Mouse (Mus musculus): Measurements from ENCODE around the gene Cpeb4.

Gene Cpeb4

DNA sequence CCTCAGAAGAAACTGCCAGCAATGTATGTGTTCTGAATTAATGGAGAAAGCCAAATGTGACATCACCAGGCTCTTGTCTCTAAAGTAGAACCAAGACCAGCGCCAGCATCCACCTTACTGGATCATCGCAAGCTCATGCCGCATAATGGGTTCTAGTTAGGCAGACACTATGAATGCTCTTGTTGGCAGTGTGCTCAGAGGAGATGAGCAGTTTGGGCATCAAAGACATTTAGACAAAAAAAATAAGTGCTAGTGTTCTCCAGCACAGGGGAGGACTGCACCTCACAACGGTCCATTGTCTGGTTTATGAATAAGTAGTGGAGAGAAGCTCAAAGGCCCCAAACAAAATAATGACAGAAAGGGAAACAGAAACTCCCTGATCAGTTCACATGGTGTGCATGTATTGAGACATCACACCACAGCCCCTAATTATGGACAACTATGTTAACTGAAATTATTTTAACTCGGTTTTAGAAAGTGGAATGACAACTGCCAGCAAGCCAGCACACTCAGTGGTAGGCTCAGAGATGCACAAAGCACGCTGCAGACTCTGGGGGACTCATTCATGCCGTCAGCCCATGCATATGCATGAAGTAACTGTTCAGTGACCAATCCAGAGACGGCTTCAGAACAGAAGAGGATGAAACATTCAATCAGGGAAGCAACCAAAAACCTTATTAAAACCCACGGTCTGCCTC, 25.1 kb upstream of the Cpeb4 start:
- DNase-seq (ENCODE audit: extremely low spot score, low spot score) = no peak

DNA sequence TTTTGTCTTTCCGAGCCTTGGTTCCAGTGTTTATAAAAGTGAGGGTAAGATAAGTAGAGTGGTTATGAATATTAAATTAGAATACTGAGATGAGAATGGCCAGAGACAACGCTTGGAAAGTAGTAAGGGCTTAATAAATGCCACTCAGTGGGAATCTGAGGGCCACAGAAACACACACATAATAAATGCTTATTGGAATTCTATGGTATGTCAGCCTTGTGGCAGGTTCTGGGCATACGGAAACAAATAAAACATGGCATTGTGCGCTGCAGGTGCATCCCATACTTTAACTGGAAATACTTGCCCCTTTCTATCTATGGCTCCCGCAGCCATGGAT, 24.6 kb upstream of the Cpeb4 start:
- no peak for DNase-seq (ENCODE audit: extremely low spot score, low spot score)

DNA sequence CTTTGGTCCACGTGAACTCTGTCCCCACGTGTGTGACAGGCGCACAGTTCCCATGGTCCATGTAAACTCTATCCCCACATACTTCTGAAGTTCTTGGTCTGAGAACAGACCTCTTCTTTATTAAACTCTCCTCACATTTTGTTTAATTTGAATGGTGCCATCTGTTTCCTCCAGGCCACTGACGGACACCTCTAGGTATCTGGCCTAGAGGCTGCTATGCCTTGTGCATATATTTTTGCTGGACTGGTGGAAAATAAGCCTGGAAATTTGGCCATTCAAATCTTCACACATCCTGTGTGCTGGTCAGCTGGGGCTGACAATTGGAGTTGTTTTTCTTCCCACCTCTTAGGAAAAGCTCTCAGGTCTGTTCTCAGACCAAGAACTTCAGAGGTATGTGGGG, 23.3 kb upstream of the Cpeb4 start:
- DNase-seq (ENCODE audit: extremely low spot score, low spot score) = no peak

DNA sequence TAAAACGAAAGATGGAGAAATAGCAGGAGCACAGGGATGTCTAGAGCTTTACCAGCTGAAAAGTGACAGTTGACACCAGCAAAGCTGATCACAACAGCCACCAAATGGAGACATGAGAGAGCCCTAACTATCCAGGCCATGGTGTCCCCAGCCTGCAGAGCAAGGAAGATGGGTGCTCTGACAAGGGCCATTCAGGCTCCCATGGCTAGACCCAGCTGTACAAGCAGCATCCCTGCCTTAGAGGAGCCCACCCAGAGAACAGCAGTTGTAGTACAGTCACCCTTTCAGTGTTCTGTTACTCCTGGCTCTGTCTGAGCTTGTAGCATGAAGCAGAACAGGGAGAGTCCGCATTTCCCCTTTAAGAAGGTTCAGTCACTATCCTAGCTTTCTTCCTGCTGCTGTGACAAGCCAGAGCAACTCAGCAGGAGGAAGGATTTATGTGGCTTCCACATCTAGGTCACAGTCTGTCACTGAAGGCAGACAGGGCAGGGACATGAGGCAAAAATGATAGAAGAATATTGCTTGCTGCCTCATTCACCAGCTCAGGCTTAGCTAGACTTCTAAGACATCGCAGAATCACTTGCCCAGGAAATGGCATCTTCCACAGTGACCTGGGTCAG, 21.7 kb upstream of the Cpeb4 start:
- DNase-seq (ENCODE audit: extremely low spot score, low spot score) = no peak

DNA sequence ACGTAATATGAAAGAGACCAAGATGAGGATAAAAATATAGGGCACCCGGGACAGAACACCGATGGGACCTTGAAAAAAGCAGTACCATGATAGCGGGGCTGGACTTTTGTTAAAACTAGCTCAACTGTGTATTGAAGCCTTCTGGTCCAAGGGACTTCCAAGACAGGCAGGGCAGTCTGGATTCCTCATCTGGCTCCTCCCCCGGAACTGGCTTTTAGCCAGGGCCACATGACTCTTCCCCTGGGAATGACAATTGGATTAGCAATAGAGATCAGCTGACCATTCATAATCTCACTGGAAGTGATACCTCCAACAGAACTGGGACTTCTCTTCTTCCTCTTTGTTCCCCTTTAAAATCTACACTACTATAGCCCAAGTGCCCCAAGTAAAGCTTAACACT, 21.0 kb upstream of the Cpeb4 start:
- no peak for DNase-seq (ENCODE audit: extremely low spot score, low spot score)

DNA sequence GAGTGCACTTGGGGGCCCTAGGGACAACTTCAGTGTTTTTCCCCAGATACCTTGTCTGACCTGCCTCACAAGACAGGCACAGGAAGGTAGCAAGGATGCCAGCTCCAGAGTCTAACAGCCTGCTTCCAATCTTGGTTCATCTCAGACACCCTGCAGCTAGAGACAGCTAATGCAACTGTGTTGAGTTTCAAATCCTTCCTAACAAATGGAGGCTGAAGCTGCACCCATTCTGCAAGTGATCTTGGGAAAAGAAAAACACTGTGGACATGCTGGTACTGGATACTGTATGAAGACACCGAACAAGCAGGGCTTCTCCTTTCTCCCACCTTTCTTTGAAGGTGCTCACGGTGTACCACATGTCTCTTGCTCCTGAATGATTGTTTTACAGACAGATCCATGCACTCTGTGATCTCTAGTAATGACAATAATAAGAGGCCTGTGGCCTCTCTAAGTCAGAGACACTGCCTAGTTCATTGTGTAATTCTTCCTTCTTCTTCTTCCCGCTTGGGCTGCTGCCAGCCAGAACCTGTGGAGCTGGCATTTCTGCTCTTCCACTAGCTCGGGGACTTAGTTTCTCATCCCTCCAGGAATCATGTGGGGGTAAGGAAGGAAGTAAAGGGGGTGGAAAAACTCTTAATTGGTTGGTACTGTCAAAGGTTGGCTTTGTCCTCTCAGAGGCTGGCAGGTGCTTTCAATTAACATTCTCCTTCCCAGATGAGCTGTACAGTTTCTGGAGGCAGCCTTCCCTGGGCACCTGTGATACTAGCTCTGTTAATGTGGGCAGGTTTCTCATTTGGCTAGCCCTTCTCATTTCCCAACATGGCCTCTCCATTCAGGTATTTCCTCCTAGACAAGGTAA, 20.1 kb upstream of the Cpeb4 start:
- DNase-seq (ENCODE audit: extremely low spot score, low spot score) = no peak

DNA sequence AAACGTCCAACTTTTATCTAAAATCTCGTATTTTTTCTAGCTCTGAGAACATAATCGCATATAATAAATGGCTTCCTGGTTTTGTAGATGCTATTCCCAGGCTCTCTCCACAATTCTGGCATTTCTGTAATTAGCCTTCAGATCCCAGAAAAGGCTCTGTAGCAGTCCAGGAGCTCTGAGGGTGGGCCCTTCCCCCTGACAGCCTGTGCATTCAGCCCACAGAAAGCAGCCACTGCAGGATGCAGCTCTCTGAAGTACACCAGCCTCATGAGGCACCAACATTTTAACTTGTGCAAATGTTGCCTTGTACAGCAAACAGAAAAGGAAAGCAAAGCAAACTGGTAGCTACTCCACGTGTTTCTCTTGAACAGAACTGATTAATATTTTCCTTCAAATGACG, 17.1 kb upstream of the Cpeb4 start:
- peak; percentile 9 for DNase-seq (ENCODE audit: extremely low spot score, low spot score)

DNA sequence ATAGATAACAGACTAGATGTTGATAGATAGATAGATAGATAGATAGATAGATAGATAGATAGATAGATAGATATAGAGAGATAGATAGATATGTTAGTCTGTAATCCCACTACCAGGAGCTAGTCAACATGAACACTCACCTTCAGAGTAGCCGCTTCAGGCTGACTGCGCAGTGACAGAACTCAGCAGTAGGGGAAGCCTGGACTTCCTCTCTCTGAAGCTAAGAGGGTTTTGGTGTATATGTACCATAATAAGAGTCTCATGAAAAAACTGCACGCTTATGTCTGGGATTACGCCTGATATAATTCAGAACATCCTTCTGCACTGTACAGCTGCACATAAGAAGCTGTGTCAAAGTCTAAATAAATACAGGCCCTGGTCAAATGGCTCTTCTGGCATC, 14.5 kb upstream of the Cpeb4 start:
- DNase-seq (ENCODE audit: extremely low spot score, low spot score) = no peak

DNA sequence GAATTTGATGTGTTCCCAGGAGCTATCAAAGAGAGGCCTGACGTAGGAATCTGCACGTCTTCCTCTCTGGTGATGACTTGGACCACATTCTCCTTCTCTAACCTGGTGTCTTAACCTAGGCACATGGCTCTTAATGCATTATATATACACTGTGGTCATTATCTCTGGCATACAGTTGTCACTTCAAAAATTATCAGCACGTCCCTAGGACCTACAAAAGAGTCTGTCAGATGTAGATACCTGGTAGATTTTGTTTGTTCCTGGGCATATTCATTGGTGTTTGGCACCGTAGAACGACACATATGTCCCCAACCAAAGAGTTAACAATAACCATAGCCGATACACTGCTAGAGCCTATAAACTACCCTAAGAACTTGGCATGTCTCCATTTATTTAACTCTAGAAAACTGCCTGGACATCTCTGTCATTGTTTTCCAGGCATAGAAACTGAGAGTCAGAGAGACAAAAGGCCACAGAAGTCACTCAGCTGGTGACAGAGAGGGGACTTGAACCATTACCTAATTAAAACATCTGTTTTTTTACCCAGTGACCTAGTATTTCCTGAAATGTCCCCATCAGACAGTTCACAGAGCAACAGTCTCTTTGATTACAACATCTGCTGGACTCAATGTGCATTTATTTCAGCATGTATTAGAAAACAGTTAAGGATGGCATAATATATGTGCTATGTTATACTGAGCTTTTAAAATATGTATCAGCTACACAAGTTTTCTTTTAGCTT, 10.7 kb upstream of the Cpeb4 start:
- no peak for DNase-seq (ENCODE audit: extremely low spot score, low spot score)

DNA sequence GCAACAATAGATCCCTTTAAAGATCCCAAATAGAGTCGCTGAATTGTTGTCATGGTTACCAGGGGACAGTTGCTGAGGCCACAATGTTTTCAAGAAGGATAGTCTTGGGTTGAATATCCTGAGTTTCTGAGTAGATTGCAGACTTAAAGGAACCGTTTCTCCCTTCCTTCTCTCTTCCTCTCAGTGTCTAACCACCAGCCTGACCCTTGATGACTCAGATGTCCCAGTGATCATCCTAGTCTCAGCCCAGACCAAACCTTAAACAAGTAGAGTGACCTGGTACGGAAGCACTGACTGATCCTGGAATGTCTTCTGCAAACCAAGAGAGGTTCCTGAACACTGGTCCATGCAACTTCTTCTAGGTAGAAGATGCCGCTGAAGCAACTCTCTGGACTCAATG, 4.0 kb upstream of the Cpeb4 start:
- DNase-seq (ENCODE audit: extremely low spot score, low spot score) = no peak

DNA sequence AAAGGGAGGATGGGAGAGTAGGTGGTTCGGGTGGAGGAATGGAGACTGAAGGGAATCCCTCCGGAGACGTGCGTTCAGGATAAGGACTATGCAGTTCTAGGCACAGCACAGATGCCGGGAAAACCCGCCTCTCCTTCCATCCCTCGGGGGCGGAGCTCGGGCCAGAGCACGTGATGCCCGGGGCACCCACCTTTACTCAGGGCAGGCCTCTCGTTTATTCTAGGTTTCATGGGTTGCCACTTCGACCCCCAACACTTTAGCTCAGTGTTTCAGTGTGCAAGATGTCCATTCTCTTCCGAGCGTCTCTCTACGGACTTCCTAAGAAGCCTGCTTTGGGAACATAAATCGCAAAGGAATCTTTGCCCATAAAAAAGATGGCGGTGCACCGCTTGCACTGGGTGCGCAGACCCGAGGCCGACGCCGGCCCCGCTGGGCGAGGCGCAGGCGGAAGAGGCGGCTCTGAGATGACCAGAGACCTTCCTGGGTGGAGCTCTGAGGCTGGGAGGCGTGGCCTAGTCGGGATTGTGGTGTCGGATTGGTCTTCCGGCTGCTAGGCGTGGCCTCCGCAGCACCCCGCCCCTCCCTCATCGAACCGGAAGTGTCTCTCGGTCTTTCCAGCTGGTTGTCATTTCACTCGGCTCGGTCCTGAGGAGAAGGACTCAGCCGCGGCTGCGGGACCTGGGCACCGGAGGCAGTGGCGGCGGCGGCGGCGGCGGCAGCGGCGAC, 1.6 kb upstream of the Cpeb4 start:
- peak; percentile 96 for DNase-seq (ENCODE audit: extremely low spot score, low spot score)

DNA sequence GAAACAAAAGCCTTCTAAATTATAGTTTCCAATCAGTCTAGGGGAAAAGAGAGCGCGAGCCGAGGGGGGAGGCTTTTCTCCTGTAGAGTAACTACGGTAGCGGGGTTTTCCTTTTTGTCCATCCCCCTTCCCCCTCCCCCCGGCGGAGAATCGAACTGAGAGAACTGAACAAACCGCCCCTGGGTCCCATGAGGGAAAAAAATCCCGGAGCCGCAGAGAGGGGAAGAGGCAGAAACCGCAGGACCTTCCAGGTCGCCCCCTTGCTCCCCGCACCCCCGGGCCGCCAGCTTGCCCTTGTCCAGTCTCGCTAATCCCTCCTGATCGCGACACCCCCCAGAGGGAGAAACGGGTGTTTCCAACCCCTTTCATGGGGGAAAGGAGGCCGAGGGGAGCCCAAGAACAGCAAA, 873 bp upstream of the Cpeb4 start:
- peak; percentile 52 for DNase-seq (ENCODE audit: extremely low spot score, low spot score)

DNA sequence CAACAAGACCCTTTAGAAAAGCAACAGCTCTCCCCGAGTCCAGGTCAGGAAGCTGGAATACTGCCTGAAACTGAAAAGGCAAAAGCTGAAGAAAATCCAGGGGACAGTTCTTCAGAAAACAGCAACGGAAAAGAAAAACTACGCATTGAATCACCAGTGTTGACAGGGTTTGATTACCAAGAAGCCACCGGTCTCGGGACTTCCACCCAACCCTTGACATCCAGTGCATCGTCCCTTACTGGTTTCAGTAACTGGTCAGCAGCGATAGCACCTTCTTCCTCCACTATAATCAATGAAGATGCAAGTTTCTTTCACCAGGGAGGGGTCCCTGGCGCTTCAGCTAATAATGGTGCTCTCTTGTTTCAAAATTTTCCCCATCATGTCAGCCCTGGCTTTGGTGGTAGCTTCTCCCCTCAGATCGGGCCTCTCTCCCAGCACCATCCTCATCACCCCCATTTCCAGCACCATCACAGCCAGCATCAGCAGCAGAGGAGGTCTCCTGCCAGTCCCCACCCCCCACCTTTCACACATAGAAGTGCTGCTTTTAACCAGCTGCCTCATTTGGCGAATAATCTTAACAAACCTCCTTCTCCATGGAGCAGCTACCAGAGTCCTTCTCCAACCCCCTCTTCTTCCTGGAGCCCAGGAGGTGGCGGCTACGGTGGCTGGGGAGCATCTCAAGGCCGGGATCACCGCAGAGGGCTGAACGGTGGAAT, 693 bp downstream of the Cpeb4 start:
- no peak for DNase-seq (ENCODE audit: extremely low spot score, low spot score)

DNA sequence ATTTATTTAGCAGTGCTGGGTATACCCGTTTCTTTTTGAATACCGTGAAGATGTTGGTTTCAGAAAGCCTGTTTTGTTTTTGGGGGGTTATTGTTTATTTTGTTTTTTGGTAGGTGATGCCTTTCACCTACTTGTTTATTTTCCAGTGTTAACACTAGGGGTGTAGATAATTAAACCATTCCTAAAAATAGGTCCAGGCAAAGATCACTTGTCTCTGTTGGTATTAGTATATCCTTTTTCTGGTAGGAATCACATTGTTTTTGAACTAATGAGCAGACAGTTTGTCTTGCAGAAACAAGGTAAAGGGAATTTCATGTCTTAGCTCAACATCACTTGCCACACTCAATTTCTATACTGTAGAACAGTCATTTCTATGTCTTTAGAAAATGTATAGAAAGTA, 2.1 kb downstream of the Cpeb4 start:
- DNase-seq (ENCODE audit: extremely low spot score, low spot score) = no peak

DNA sequence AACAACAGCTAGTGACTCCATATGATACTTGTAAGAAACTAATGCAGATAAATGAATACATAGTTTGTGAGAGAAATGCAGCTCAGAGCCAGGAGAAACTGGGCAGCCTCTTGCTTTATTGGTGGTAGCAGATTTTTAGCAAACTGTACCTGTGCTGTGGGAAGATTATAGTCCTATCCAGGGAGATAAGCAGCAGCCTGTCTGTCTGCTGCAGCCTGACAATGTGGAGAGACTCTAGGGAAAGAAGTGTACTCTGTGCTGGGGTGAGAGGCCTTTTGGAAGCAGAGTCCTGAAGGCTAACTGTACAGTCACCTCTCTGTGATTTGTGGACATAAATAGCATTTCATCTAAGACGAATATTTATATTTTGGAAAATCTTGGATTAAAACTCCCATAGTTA, 11.7 kb downstream of the Cpeb4 start:
- DNase-seq (ENCODE audit: extremely low spot score, low spot score) = no peak

DNA sequence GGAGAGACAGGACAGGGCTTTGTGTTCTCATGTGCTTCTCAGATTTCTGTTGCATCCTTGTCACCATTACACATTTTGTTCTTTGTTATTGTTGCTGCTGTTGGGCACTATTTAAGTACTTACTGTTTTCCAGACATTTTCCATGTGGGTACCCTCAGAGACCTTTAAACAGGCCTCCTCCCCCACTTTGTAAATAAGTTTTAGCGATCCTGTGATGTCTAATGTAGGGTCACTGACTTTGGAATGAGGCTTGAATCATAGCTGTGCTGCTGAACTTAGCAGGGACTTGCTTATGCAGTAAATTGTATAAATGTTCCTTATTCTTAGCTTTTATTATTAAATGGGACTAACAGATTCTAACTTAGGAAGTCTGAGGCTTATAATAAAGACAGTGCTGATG, 13.8 kb downstream of the Cpeb4 start:
- DNase-seq (ENCODE audit: extremely low spot score, low spot score) = no peak

DNA sequence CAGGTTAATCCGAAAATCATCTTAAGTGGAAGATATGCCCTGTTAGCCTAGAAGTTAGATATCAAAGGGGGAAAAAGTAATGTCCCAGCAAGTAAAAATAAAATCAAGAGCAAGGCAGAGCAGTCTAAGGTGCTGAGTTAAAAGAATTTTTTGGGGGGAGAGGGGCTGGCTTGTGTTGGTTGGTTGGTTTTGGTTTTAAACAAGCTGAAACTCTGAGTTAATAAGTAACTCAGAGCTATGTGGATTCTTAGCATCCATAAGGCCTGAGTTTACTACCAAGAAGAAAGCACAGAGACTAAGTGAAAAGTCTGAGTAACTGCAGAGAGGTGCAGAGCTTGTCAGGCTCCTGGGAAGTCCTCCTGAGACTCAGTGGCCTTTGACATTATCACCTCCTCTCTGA, 16.2 kb downstream of the Cpeb4 start:
- no peak for DNase-seq (ENCODE audit: extremely low spot score, low spot score)

DNA sequence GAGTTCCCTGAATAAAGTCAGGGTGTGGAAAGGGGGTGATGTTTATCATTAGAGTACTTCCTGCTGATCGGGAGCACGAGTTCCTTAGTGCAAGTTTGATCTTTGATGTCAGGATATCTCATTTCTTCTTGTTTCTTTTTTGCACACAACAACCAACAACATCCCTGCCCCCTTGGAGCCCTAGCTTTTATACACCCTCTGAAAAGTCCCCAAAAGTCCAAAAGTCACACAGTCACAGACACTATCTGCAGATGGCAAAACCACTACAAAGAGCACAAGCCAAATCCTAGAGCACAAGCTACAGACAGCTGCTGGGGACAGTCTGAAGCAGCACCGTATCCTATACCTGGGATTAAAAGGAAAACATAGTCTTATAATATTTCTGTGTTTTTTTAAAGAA, 20.1 kb downstream of the Cpeb4 start:
- no peak for DNase-seq (ENCODE audit: extremely low spot score, low spot score)

DNA sequence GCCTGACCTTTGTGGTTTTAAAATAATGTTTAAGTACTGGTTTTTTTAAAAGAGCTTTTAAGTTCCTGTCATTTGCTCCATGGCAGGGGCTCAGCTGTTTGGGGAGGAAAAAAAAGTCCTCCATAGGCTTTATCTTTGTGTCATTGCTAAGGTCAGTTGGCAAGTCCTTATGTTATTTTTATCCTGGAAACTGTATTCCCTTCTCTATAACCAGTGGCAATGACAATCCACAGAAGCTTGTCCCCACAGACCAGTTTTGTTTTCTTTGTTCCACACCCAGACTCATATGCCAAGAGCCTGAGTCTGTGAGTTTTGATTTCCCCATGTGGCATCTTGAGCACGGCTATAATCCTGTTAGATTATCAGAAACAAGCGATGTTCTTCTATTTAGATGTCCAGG, 21.6 kb downstream of the Cpeb4 start:
- no peak for DNase-seq (ENCODE audit: extremely low spot score, low spot score)

DNA sequence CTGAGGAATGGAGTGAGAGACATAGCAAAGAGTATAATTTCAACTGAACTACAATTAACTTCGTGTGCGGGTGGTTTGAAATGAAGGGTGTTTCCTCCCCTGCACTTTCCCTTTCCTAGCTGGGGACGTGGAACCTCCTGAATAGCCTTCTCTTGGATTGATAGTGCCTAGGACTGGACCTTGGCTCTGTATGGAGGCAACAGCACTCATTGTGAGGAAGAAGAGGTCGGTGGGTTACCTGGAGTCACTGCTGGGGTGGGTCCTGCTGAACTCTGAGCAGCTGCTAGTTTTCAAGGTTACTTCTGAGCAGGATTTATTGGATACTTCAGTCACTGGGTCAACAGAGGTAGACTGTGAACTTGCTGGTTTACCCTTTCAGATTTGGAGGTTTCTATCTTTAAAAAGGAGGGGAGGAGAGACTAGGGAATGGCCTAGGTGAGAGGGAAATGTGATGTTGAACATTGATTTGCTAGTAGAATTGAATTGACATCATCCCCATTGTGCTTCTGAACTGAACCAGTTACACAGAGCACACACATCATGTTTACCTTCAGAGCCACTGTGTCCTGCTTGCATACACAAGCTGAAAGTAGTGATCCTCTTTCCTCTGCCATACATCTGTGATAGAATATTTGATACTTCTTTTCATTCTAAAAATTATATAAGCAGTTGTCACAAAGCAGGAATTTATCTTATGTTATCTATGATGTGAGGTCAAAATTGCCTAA, 24.2 kb downstream of the Cpeb4 start:
- no peak for DNase-seq (ENCODE audit: extremely low spot score, low spot score)

Measured in neural tube, embryonic 10.5 days (tissue).